In genomic region chr3:75556695-75557291, GRCm38 (mm10) we compare ENCODE assay signal across 8 mouse cellular contexts. TPM values are rescaled to one million over a fixed set of nuclear protein-coding genes. Genes with fewer than 3 reads are reported as not detected.
DNase-seq lines count a peak whose midpoint lies in the region; ATAC-seq lines count a peak whose summit lies in the region.

Gene Pdcd10 (minus strand): TSS chr3:75556856.

- peak within 1 kb of the TSS; percentile 97 for H3K4me3 ChIP-seq in lung, embryonic 16.5 days (ENCODE audit: low read length)

- WGBS in lung, embryonic 16.5 days = under 1% methylated on average over 35 of the region's 35 CpGs

- H3K36me3 ChIP-seq in lung, embryonic 16.5 days (ENCODE audit: control insufficient read depth, insufficient read depth, low read length) = no peaks in the 10 kb centered on the region

- peak within 1 kb of the TSS; percentile 96 for H3K9ac ChIP-seq in lung, embryonic 16.5 days (ENCODE audit: low read length)

- ATAC-seq in hematopoietic stem cell, adult 5-6 weeks (replicated peaks in 1 of 2; ENCODE audit: insufficient read depth in 1 of 2, low FRiP score in 2 of 2, low TSS enrichment in 1 of 2, low read depth in 1 of 2, poor library complexity in 2 of 2, severe bottlenecking in 2 of 2) = peak; percentile 89 to 90
- ATAC-seq in lung, embryonic 16.5 days (ENCODE audit: low read depth) = peak; percentile 97

- no peaks in the 10 kb centered on the region for H3K9me3 ChIP-seq in lung, embryonic 16.5 days (ENCODE audit: control insufficient read depth, low read length)

- peak within 1 kb of the TSS; percentile 86 for H3K27ac ChIP-seq in lung, embryonic 16.5 days (ENCODE audit: low read length)

- peak; percentile 100 for DNase-seq in MEL-GATA-1-ER (ENCODE audit: extremely low read depth, low read depth)
- DNase-seq in cerebellum, adult 8-10 months = peak; percentile 100
- DNase-seq in forelimb bud, embryonic 11.5 days (ENCODE audit: low read depth, low spot score) = peak; percentile 100
- DNase-seq in layer of hippocampus, adult 9-10 months (ENCODE audit: low spot score) = peak; percentile 100
- peak; percentile 94 for DNase-seq in ovary, postnatal 10 days (ENCODE audit: low spot score)
- peak; percentile 100 for DNase-seq in thymus, postnatal 10 days (ENCODE audit: low spot score in 2 of 2)

- no peaks in the 10 kb centered on the region for H3K27me3 ChIP-seq in lung, embryonic 16.5 days (ENCODE audit: control insufficient read depth, insufficient read depth, low read depth, low read length)

- H3K4me1 ChIP-seq in lung, embryonic 16.5 days (replicated peaks; ENCODE audit: control insufficient read depth, insufficient read depth, low read length) = peaks cover 6% of the 10 kb centered on the region

- peak within 1 kb of the TSS; percentile 93 for H3K4me2 ChIP-seq in lung, embryonic 16.5 days (ENCODE audit: low read depth, low read length)

RNA-seq across cellular contexts. Expression of gene Pdcd10, which starts in this region (rescaled TPM):
- 129 and 146 TPM in 2 replicates for total RNA-seq in hematopoietic stem cell, adult 5-6 weeks (2017)
- 93.1 and 94.0 TPM in 2 replicates for polyA plus RNA-seq in lung, embryonic 16.5 days (2015; fragmentation: Nextera tagmentation; extraction: Ambion mirVana)

Comparison
In these comparisons a context has a peak if more than half of its experiments do, and no peak if none do; other contexts are left out.
1. Peak in every context shown above with its lines: DNase-seq, ATAC-seq, H3K4me3 ChIP-seq and H3K27ac ChIP-seq.